Mouse (Mus musculus) intestine, embryonic 16.5 days (tissue): ENCODE measurements around the gene Nptx1. TPM values are rescaled to one million over a fixed set of nuclear protein-coding genes. Genes with fewer than 3 reads are reported as not detected.

Experiments used
- ATAC-seq: fragments of 200-750 bp; cut with Nextera tagmentation; 2 replicates; pipeline ENCODE4 v1.8.0; 2017; ENCODE audit warnings: moderate TSS enrichment, moderate library complexity
- H3K27ac ChIP-seq: fragments of 300-500 bp; sonication (generic); 2 replicates; pipeline ENCODE4 v1.5.1; 2014; ENCODE audit warnings: mild to moderate bottlenecking, low read length
- H3K27me3 ChIP-seq: fragments of 300-500 bp; sonication (generic); replicated peaks from 2 replicates; pipeline ENCODE4 v1.6.1; 2014; ENCODE audit warnings: low read length, control low read depth, mixed read lengths; ENCODE audit not compliant: control insufficient read depth, insufficient read depth
- H3K36me3 ChIP-seq: fragments of 300-500 bp; sonication (generic); 2 replicates; pipeline ENCODE4 v1.6.1; 2014; ENCODE audit warnings: low read length, control low read depth; ENCODE audit not compliant: control insufficient read depth, insufficient read depth
- H3K4me1 ChIP-seq: fragments of 300-500 bp; sonication (generic); 2 replicates; pipeline ENCODE4 v1.6.1; 2014; ENCODE audit warnings: low read length, control low read depth, mixed read lengths; ENCODE audit not compliant: control insufficient read depth, insufficient read depth
- H3K4me2 ChIP-seq: fragments of 300-500 bp; sonication (generic); 2 replicates; pipeline ENCODE4 v1.6.1; 2014; ENCODE audit warnings: low read depth, low read length, control low read depth
- H3K4me3 ChIP-seq: fragments of 300-500 bp; sonication (generic); 2 replicates; pipeline ENCODE4 v1.5.1; 2014; ENCODE audit warnings: mild to moderate bottlenecking, low read length
- H3K9ac ChIP-seq: fragments of 300-500 bp; sonication (generic); 2 replicates; pipeline ENCODE4 v1.6.1; 2014; ENCODE audit warnings: low read depth, low read length
- H3K9me3 ChIP-seq: fragments of 300-500 bp; sonication (generic); 2 replicates; pipeline ENCODE4 v1.6.1; 2016; ENCODE audit warnings: low read length, control low read depth; ENCODE audit not compliant: control insufficient read depth
- WGBS: fragments of 180-500 bp; shearing (Covaris S2); extraction: QIAGEN DNeasy Blood & Tissue Kit; methylation state at CpG from one replicate; pipeline ENCODE4 v1.1.7; 2014; 5-methylcytosine and 5-hydroxymethylcytosine counted together
- polyA plus RNA-seq: library from polyadenylated mRNA; unstranded; fragments of >200 nt; fragmentation: Nextera tagmentation; extraction: Ambion mirVana; gene quantifications from 2 replicates; pipeline ENCODE4 v1.2.1, GENCODE M21; 2015

Nptx1 gene
- polyA plus RNA-seq, 1 experiment from 2014 or later: 0.56 TPM

DNA sequence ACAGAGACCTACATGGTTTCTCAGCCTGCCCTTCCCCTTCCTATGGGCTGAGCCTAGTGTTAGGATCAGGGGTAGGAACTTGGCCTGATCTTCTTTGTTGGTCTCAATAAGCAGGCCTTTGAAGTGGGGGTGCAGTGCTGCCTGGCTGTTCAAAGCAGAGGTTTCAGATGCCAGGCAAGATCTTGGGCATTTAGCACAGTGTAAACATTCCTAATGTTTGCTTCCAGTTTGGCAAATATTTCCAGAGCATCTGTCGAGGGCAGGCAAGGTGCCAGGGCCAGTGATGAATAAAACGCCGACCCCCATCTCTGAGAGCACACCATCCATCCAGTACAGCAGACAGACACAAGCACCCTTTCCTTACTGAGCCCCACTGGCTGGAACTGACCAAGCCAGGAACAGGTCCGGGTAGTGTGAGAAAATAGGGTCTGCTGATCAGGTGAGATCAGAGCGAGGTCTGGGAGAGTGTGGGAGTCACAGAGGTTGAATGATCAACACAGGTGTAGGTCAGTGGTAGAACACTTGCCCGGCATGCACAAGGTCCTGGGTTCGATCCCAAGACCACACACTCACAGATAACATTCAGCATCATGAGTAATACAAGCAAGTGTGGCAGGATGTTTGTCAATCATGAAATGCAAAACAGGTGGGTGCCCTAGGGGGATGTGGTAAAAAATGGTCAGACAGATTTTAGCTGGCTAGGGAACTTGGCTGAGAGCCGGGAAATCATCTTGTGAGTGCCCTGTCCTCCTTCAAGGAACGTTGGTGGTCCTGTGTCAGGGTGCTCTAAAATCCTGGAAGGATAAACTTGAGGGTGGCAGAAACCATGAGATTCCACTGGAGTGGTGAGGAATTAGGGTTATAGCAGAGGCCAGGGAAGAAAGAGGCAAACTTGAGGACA lies 5.6 kb upstream of the Nptx1 start:
- WGBS: 51% methylated on average over 9 of the region's 9 CpGs
- H3K9me3 ChIP-seq: no peaks in the 10 kb centered on the region
- H3K27me3 ChIP-seq: peaks cover 35% of the 10 kb centered on the region
- no peak overlapping the region for H3K4me2 ChIP-seq
- no peaks in the 10 kb centered on the region for H3K36me3 ChIP-seq
- H3K9ac ChIP-seq: no peak overlapping the region
- H3K27ac ChIP-seq: no peak overlapping the region
- H3K4me1 ChIP-seq: peaks cover 17% of the 10 kb centered on the region
- no peak overlapping the region for H3K4me3 ChIP-seq
- ATAC-seq: no peak

- Histone ChIP-seq H3K27ac (no peak overlapping the region), H3K9ac (no peak overlapping the region), H3K9me3 (no peaks in the 10 kb centered on the region), H3K4me2 (no peak overlapping the region), H3K4me3 (no peak overlapping the region), H3K4me1 (peaks cover 26% of the 10 kb centered on the region), H3K27me3 (peaks cover 41% of the 10 kb centered on the region), H3K36me3 (no peaks in the 10 kb centered on the region)
- no peak for ATAC-seq
- WGBS: 44% methylated on average over 1 of the region's 1 CpGs
These were observed 4.7 kb upstream of the Nptx1 start for GRCm38 (mm10) chr11:119552301-119552700.

DNA sequence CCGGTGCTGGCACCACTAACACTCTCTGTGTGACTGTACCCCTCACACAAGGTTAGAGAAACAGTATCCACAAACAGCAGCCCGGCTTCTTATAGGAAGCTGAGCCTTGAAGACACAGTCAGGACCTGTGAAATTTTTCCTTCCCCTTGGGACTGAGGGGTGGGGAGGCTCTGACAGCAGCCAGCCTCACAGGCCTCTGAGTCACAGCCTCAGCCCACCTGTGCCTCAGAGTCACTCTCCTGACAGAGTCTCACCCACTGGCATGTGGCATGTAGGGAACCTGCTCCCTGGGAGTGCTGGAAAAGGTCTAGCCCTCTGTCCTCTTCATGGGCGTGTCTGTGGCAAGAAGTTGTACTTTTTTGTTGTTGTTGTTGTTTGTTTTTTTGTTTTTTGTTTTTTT lies 3.9 kb upstream of the Nptx1 start:
- no peak overlapping the region for H3K4me2 ChIP-seq
- no peak overlapping the region for H3K27ac ChIP-seq
- H3K9me3 ChIP-seq: no peaks in the 10 kb centered on the region
- H3K27me3 ChIP-seq: peaks cover 50% of the 10 kb centered on the region
- no peak for ATAC-seq
- WGBS: 69% methylated on average over 3 of the region's 3 CpGs
- H3K4me1 ChIP-seq: peaks cover 33% of the 10 kb centered on the region
- no peak overlapping the region for H3K4me3 ChIP-seq
- H3K9ac ChIP-seq: no peak overlapping the region
- no peaks in the 10 kb centered on the region for H3K36me3 ChIP-seq

- no peak overlapping the region for H3K4me2 ChIP-seq
- peaks cover 36% of the 10 kb centered on the region for H3K4me1 ChIP-seq
- WGBS: 56% methylated on average over 10 of the region's 10 CpGs
- no peak overlapping the region for H3K27ac ChIP-seq
- no peaks in the 10 kb centered on the region for H3K9me3 ChIP-seq
- no peak for ATAC-seq
- H3K27me3 ChIP-seq: peaks cover 57% of the 10 kb centered on the region
- no peak overlapping the region for H3K9ac ChIP-seq
- H3K36me3 ChIP-seq: no peaks in the 10 kb centered on the region
- no peak overlapping the region for H3K4me3 ChIP-seq
These were observed 3.2 kb upstream of the Nptx1 start for GRCm38 (mm10) chr11:119550546-119551335.

- H3K4me1 ChIP-seq: peaks cover 36% of the 10 kb centered on the region
- peak overlapping the region; percentile 52 for H3K9ac ChIP-seq
- peak overlapping the region; percentile 62 for H3K4me3 ChIP-seq
- WGBS: 1% methylated on average over 43 of the region's 43 CpGs
- no peak for ATAC-seq
- H3K27ac ChIP-seq: no peak overlapping the region
- H3K36me3 ChIP-seq: no peaks in the 10 kb centered on the region
- peak overlapping the region; percentile 99 for H3K4me2 ChIP-seq
- peaks cover 70% of the 10 kb centered on the region for H3K27me3 ChIP-seq
- H3K9me3 ChIP-seq: no peaks in the 10 kb centered on the region
These were observed 1.8 kb upstream of the Nptx1 start for GRCm38 (mm10) chr11:119549371-119549811.

GRCm38 (mm10) chr11:119548741-119549370 lies 1.3 kb upstream of the Nptx1 start:
- no peak for ATAC-seq
- WGBS: 1% methylated on average over 37 of the region's 37 CpGs
- H3K27ac ChIP-seq: no peak overlapping the region
- peak overlapping the region; percentile 52 for H3K9ac ChIP-seq
- H3K4me1 ChIP-seq: peaks cover 36% of the 10 kb centered on the region
- peak overlapping the region; percentile 62 for H3K4me3 ChIP-seq
- no peaks in the 10 kb centered on the region for H3K9me3 ChIP-seq
- peak overlapping the region; percentile 99 for H3K4me2 ChIP-seq
- no peaks in the 10 kb centered on the region for H3K36me3 ChIP-seq
- peaks cover 75% of the 10 kb centered on the region for H3K27me3 ChIP-seq

GRCm38 (mm10) chr11:119547951-119548591 lies 518 bp upstream of the Nptx1 start:
- 0% methylated on average over 34 of the region's 39 CpGs for WGBS
- peaks cover 83% of the 10 kb centered on the region for H3K27me3 ChIP-seq
- H3K4me2 ChIP-seq: peak overlapping the region; percentile 99
- no peaks in the 10 kb centered on the region for H3K36me3 ChIP-seq
- peak overlapping the region; percentile 62 for H3K4me3 ChIP-seq
- no peaks in the 10 kb centered on the region for H3K9me3 ChIP-seq
- H3K27ac ChIP-seq: no peak overlapping the region
- peaks cover 36% of the 10 kb centered on the region for H3K4me1 ChIP-seq
- no peak for ATAC-seq
- H3K9ac ChIP-seq: peak overlapping the region; percentile 64

DNA sequence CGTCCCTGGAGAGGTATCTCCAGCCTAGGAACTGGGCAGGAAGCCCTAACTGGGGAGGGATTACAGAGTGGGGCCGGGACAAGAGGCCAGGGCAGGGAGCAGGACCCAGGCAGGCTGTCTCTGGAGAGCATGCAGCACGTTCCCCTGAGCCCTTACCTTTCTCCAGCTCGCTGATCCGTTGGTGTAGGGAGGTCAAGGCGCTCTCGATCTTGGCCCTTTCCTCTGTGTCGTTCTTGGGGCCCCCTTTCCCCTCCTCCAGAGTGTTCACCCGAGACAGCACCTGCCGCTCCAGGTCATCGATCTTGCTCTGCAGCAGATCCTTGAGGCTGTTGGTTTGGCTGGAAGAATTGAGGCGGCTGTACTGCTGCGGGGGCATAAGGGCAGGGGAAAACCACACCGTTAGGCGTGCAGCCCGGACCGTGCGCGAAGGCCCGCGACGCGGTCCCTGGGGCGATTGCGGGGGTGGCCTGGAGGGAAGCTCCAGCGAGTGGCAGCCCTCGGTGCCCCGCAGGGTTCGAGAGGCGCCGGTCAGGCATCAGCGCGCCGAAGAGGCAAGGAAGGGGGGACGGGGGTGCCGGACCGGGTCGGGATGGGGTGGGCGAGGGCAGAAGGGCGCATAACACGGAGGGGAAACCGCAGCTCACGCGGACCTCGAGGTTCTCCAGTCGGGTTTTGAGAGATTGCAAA lies 914 bp downstream of the Nptx1 start:
- no peak for ATAC-seq
- Histone ChIP-seq H3K4me1 (peaks cover 34% of the 10 kb centered on the region), H3K4me3 (peak overlapping the region; percentile 62), H3K9me3 (no peaks in the 10 kb centered on the region), H3K36me3 (no peaks in the 10 kb centered on the region), H3K27ac (no peak overlapping the region), H3K9ac (peak overlapping the region; percentile 64; the same call in 1 of the 2 replicates), H3K27me3 (peaks cover 92% of the 10 kb centered on the region), H3K4me2 (peak overlapping the region; percentile 99)
- WGBS: under 1% methylated on average over 46 of the region's 46 CpGs
